Mouse (Mus musculus) activated CD4-positive, CD25-positive, alpha-beta regulatory T cell, adult 9 weeks (primary cell): Measurements from ENCODE around the gene Rapgef2. TPM values are rescaled to one million over a fixed set of nuclear protein-coding genes. Genes with fewer than 3 reads are reported as not detected.

Experiments used
- polyA plus RNA-seq: library from polyadenylated mRNA; unstranded; fragments of 100-300 nt; shearing (Covaris generic); gene quantifications from one replicate; pipeline ENCODE4 v1.2.1, GENCODE M21; 2017

The Rapgef2 gene
- polyA plus RNA-seq = 2.3 TPM

DNA sequence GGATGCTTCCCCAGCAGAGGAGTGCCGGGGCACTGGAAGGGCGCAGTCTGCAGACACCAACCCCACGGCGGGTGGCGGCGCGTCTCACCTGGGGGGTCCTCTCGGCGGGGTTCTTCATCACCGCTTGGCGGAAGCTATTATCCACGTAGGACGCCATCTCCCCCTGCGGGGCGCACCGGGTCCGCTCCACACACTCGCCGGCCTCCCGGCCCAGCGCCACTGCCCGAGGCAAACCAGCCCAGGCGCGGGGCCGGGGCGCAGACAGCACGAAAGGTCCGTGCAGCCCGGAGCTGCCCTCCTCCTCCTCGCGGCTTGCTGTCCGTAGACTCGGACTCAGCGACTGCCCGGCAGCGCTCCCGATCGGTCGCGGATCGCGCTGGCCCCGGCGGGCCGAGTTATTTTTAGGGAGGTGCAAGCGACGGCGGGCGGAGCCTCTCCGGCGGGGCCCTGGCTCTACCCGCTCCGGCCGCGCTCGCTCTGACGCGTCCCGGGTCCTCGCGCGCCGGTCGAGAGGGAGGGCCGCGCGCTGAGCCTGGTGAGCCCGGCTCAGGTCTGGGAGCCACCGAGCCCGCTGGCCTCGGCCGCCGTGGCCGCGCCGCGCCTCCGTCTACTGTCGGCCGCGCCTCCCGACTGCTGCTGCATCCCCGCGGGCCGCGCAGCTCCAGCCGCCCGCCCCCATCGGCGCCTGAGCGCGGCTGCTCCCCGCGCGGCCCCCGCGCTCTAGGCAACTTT lies at the start of gene Rapgef2:
TSS of gene Rapgef2 (minus strand) at position 142 of the 732 bp plus-strand sequence.

Other genes with a start within 250 kb of the Rapgef2 start
- not detected for gene Gm17359, start 50.1 kb upstream of the Rapgef2 start, polyA plus RNA-seq